Mouse (Mus musculus) limb, embryonic 12.5 days (tissue): ENCODE results near the gene B3gntl1. TPM values are rescaled to one million over a fixed set of nuclear protein-coding genes. Genes with fewer than 3 reads are reported as not detected.

Experiments
- ATAC-seq: fragments of 200-750 bp; cut with Nextera tagmentation; 2 replicates; pipeline ENCODE4 v1.8.0; 2017; ENCODE audit warnings: low read depth, moderate TSS enrichment; ENCODE audit not compliant: insufficient number of reproducible peaks, insufficient read depth, low FRiP score, low TSS enrichment
- H3K27ac ChIP-seq: fragments of 300-500 bp; sonication (generic); 2 replicates; pipeline ENCODE4 v1.5.1; 2016; ENCODE audit warnings: mild to moderate bottlenecking, moderate library complexity
- H3K27me3 ChIP-seq: fragments of 300-500 bp; sonication (generic); 2 replicates; pipeline ENCODE4 v1.6.1; 2016; ENCODE audit warnings: mild to moderate bottlenecking, moderate library complexity
- H3K36me3 ChIP-seq: fragments of 300-500 bp; sonication (generic); 2 replicates; pipeline ENCODE4 v1.6.1; 2016; ENCODE audit warnings: mild to moderate bottlenecking, moderate library complexity
- H3K4me1 ChIP-seq: fragments of 300-500 bp; sonication (generic); replicated peaks from 2 replicates; pipeline ENCODE4 v1.6.1; 2016
- H3K4me2 ChIP-seq: fragments of 300-500 bp; sonication (generic); 2 replicates; pipeline ENCODE4 v1.6.1; 2016; ENCODE audit warnings: mild to moderate bottlenecking, moderate library complexity
- H3K4me3 ChIP-seq: fragments of 300-500 bp; sonication (generic); replicated peaks from 2 replicates; pipeline ENCODE4 v1.5.1; 2016; ENCODE audit warnings: mild to moderate bottlenecking
- H3K9ac ChIP-seq: fragments of 300-500 bp; sonication (generic); replicated peaks from 2 replicates; pipeline ENCODE4 v1.6.1; 2016; ENCODE audit warnings: mild to moderate bottlenecking, moderate library complexity
- H3K9me3 ChIP-seq: fragments of 300-500 bp; sonication (generic); 2 replicates; pipeline ENCODE4 v1.6.1; 2016; ENCODE audit warnings: mild to moderate bottlenecking, moderate library complexity
- WGBS: fragments of 180-500 bp; shearing (Covaris S2); methylation state at CpG from one replicate; pipeline ENCODE4 v1.1.7; 2016; 5-methylcytosine and 5-hydroxymethylcytosine counted together
- polyA plus RNA-seq: library from polyadenylated mRNA; unstranded; fragments of >200 nt; fragmentation: Nextera tagmentation; extraction: Ambion mirVana; gene quantifications from 2 replicates; pipeline ENCODE4 v1.2.1, GENCODE M21; 2016

The B3gntl1 gene
- polyA plus RNA-seq, 1 experiment from 2014 or later: 8.2 TPM

DNA sequence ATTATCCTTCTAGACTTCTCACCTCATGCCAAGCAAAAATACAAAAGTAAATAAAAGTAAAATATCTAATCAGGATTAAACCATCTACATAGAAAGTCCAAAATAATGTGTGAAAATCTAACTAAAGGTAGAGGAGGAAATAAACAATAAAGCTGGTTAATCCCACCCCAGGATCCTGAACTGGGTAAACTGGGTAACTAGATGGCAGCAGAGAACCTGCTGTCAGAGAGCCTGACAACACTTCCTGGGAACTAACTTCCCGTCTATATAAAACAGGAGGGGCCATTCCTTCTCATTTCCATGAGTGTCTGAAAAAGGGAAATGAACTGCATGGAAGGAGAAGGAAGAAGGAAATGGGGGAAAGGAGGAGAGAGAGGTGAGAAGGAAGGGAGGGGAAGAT lies 14.8 kb downstream of the B3gntl1 start:
- Histone ChIP-seq H3K4me3 (no peak overlapping the region), H3K4me1 (no peaks in the 10 kb centered on the region), H3K9ac (no peak overlapping the region), H3K4me2 (no peak overlapping the region), H3K36me3 (peaks cover 9% of the 10 kb centered on the region; the same call in 1 of the 2 replicates), H3K9me3 (no peaks in the 10 kb centered on the region), H3K27me3 (no peaks in the 10 kb centered on the region), H3K27ac (no peak overlapping the region)
- WGBS: 42% methylated on average over 1 of the region's 1 CpGs
- no peak for ATAC-seq

DNA sequence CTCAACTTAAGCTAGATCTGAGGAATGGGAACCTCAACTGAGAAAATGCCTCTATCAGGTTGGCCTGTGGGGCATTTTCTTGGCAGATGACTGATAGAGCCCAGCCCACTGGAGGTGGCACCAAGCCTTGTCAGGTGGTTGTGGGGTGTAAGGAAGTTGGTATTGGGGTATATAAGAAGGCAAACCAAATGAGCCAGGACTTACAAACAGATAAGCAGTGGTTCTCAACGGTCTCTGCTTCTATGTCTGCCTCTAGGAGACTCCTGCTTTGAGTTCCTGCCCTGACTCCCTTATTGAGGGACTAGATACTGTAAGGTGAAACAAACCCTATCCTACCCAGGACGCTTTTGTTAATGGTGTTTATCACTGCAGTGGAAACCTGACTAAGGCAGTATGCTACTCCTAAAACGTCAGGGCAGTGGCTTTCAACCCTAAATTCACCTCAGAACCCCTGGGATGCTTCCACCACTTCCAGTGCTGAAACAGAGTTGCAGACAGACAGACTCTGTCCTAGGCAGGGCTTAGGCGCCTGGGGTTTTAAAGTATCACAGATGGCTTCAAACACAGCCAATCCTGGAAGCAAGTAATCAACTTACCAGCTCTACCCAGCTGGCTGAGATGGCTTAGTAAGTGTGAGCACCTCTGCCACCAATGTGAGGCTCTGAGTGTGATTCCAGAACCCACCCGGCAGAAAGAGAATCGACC lies 17.0 kb downstream of the B3gntl1 start:
- Histone ChIP-seq H3K4me1 (no peaks in the 10 kb centered on the region), H3K4me2 (no peak overlapping the region), H3K9me3 (no peaks in the 10 kb centered on the region), H3K4me3 (no peak overlapping the region), H3K27ac (no peak overlapping the region), H3K36me3 (peaks cover 5% of the 10 kb centered on the region; the same call in 1 of the 2 replicates), H3K27me3 (no peaks in the 10 kb centered on the region), H3K9ac (no peak overlapping the region)
- 77% methylated on average over 6 of the region's 6 CpGs for WGBS
- no peak for ATAC-seq

DNA sequence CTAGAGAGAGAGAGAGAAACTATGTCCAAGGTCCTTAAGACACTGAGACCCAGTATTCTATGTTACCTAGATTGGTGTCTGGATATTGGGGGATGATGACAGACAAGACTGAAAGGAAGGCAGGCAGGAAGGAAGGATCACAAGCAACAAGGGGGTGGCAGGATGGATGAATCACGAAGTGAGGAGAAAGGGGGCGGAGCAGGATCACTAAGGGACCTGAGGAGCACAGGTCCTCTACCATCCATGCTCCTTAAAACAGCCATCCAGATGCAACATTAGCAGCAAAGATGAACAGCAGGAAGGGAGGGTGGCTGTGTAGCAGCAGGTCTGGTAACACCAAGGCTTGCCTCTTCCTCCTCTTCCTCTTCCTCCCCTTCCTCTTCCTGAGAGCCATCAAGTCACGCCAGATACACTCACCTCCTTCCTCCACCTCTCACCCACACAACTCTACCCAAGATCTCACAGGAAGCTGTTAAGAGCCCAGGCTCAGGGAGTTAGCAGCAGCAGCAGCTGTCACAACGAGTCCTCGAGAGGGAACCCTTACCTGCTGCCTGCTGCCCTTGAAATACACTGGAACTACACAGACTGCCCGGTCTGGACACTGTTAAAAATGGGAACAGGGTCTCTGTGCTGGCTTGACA lies 17.7 kb downstream of the B3gntl1 start:
- no peaks in the 10 kb centered on the region for H3K9me3 ChIP-seq
- no peaks in the 10 kb centered on the region for H3K27me3 ChIP-seq
- 77% methylated on average over 6 of the region's 6 CpGs for WGBS
- H3K36me3 ChIP-seq: peaks cover 11% of the 10 kb centered on the region; the same call in 1 of the 2 replicates
- no peak overlapping the region for H3K4me3 ChIP-seq
- H3K4me1 ChIP-seq: no peaks in the 10 kb centered on the region
- no peak overlapping the region for H3K27ac ChIP-seq
- no peak overlapping the region for H3K9ac ChIP-seq
- H3K4me2 ChIP-seq: no peak overlapping the region
- ATAC-seq: no peak

DNA sequence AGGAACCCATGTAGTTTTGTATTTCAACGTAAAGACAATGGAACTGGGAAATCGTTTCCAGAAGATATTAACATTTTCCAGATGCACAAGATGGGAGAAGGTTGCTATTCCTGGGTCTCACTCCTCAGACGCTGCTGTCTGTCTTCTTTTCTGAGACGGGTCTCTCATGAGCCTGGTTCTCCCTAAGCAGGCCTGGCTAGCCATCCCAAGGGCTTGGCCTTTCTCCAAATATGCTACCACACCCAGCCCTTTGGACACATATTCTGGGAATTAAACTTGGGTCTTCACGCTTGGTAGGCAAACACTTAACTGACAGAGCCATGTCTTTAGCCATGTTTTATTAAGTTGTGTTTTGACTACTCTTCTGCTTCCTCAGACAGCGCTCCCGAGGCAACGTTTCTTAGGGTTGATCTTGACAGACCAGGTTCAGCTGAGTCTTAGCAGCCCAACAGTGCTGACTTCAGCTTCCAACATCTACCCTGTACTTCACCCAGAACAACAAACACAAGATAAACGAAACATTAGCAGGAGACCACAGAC lies 18.5 kb downstream of the B3gntl1 start:
- 79% methylated on average over 9 of the region's 9 CpGs for WGBS
- H3K4me2 ChIP-seq: no peak overlapping the region
- no peak overlapping the region for H3K27ac ChIP-seq
- H3K27me3 ChIP-seq: no peaks in the 10 kb centered on the region
- H3K9me3 ChIP-seq: no peaks in the 10 kb centered on the region
- H3K36me3 ChIP-seq: peaks cover 16% of the 10 kb centered on the region; the same call in 1 of the 2 replicates
- ATAC-seq: no peak
- no peak overlapping the region for H3K4me3 ChIP-seq
- H3K4me1 ChIP-seq: no peaks in the 10 kb centered on the region
- H3K9ac ChIP-seq: no peak overlapping the region

DNA sequence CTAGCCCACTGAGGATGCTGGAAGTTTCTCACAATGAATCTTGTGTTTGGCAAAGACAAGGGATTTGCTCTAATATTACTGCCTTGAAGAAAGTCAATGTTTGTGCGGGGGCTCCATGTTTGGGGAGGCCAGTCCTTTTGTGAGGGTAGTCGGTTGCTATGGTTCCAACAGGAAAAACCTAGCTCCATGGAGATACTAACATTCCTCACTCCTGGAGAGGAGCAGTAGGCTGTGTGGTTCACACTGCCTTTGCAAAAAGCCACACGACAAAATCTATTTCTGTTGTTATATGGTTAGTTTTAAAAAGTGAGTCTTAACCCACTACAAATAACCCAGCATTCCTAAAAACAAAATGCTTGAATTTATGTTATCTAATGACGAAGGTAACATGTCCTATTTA lies 19.3 kb downstream of the B3gntl1 start:
- peaks cover 20% of the 10 kb centered on the region; the same call in 1 of the 2 replicates for H3K36me3 ChIP-seq
- H3K9me3 ChIP-seq: no peaks in the 10 kb centered on the region
- no peak overlapping the region for H3K4me2 ChIP-seq
- no peaks in the 10 kb centered on the region for H3K4me1 ChIP-seq
- H3K27ac ChIP-seq: no peak overlapping the region
- H3K4me3 ChIP-seq: no peak overlapping the region
- WGBS: 87% methylated on average over 4 of the region's 4 CpGs
- H3K27me3 ChIP-seq: no peaks in the 10 kb centered on the region
- no peak overlapping the region for H3K9ac ChIP-seq
- no peak for ATAC-seq

DNA sequence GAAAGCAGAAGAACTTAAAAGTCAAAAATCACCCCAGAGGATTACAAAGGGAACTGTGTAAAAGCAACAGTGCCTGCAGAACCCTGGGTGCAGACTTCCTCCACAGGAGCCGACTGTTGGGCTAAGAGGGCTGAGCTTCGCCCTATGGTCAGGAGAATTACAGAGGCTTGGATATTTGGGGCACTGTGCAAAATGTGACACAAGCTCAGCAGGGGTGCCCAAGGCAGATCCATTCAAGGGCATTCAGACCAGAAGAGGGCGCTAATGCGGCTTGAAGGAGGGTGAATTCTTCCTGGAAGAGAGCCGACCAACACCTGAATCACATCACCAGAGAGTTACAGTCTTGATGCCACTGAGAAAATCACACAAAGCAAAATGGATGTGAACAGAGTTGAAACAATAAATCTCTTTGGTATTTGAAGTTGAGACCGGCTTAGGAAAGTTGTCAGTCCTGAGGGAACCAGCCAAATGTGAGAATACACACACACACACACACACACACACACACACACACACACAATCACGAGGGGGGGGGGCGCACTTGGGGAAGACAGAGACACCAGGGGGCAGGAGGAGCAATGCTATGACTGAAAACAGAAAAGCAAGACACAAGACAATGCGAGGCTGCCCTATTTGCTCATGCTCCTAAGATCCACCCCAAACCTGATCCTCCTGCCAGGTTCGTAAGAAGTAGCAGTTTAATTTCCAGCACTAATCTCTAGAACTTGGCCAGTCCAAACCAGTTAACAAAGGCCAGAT lies 20.2 kb downstream of the B3gntl1 start:
- H3K4me2 ChIP-seq: no peak overlapping the region
- H3K27ac ChIP-seq: no peak overlapping the region
- 59% methylated on average over 10 of the region's 10 CpGs for WGBS
- H3K27me3 ChIP-seq: no peaks in the 10 kb centered on the region
- H3K4me3 ChIP-seq: no peak overlapping the region
- H3K36me3 ChIP-seq: peaks cover 21% of the 10 kb centered on the region; the same call in 1 of the 2 replicates
- H3K4me1 ChIP-seq: no peaks in the 10 kb centered on the region
- H3K9me3 ChIP-seq: no peaks in the 10 kb centered on the region
- no peak for ATAC-seq
- H3K9ac ChIP-seq: no peak overlapping the region

DNA sequence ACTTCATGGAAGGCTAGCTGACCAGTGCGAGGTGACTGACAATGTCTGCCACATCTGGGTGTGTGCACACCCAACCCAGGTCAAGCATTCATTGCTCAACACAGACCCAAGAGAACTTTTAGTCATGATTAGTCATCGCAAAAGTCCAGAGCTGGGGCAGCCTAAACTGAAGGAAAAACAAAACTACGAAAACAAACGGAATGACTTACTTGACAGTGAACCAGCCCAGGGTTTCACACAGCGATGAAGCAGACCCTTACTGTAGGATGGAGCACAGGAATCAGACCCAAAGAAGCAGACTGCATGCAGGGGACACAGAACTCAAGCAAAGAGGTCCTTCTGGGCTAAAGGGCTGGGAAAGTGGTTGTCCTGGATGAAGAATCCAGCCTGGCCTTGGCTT lies 21.0 kb downstream of the B3gntl1 start:
- H3K36me3 ChIP-seq: peaks cover 21% of the 10 kb centered on the region; the same call in 1 of the 2 replicates
- no peak for ATAC-seq
- no peak overlapping the region for H3K4me2 ChIP-seq
- no peaks in the 10 kb centered on the region for H3K9me3 ChIP-seq
- WGBS: 93% methylated on average over 5 of the region's 5 CpGs
- H3K27me3 ChIP-seq: no peaks in the 10 kb centered on the region
- H3K4me3 ChIP-seq: no peak overlapping the region
- no peaks in the 10 kb centered on the region for H3K4me1 ChIP-seq
- H3K9ac ChIP-seq: no peak overlapping the region
- no peak overlapping the region for H3K27ac ChIP-seq

DNA sequence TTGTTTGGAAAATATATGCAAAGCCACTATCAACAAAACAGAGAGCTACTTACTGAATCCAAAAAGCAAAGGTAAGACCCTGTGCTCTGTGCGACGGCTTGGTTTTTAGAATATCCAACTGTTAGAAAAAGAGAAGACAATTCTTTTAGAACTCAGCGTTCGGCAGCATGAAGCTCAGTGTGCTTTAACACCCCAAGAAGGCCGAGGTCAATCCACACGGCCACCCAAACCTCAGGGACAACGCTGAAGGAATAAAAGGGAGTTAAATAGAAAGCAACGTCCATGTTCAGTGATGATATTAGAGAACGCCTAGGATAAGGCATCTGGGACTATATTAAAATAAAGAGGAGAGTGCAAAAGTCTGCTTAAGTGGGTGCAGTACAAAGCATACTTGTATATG lies 21.4 kb downstream of the B3gntl1 start:
- Histone ChIP-seq H3K27me3 (no peaks in the 10 kb centered on the region), H3K27ac (no peak overlapping the region), H3K9me3 (no peaks in the 10 kb centered on the region), H3K4me2 (no peak overlapping the region), H3K36me3 (peaks cover 21% of the 10 kb centered on the region; the same call in 1 of the 2 replicates), H3K4me3 (no peak overlapping the region), H3K4me1 (no peaks in the 10 kb centered on the region), H3K9ac (no peak overlapping the region)
- no peak for ATAC-seq
- 90% methylated on average over 9 of the region's 9 CpGs for WGBS

DNA sequence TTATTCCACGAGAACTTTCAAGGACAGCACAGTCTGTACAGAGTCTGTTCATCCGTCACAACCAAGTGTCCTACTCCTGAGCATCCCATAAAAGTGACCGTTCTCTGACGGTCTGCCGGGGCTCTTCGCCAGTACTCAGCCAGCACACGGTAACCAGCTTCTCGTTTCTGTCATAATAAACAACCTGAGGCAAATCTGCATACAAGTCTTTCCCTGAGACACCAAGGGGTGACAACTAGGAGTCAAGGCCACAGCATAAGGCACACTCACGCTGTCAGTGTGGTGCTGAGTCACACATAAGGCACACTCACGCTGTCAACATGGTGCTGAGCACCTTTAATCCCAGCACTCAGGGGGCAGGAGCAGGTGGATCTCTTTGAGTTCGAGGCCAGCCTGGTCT lies 22.3 kb downstream of the B3gntl1 start:
- no peak for ATAC-seq

DNA sequence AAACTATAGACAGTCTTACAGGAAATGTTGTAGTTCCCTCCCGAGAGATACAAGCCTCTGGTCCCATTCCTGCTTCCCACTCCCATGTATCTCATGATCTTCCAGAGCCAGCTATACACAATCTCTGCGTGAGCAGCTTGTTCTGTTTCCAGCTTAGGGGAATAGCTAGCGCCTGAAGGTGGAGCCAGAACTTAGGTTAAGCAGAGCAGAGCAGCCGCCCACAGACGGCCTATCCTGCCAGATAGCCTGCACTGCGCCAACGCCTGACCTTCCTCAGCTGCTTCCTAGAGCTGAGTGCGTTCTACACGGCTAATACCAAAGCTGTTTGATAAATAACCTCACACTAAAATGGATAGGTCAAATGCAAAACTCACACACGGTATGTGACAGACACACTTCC lies 23.1 kb downstream of the B3gntl1 start:
- 78% methylated on average over 10 of the region's 10 CpGs for WGBS
- ATAC-seq: no peak
- Histone ChIP-seq H3K27ac (no peak overlapping the region), H3K4me3 (no peak overlapping the region), H3K9me3 (no peaks in the 10 kb centered on the region), H3K4me1 (no peaks in the 10 kb centered on the region), H3K9ac (no peak overlapping the region), H3K36me3 (peaks cover 21% of the 10 kb centered on the region; the same call in 1 of the 2 replicates), H3K27me3 (no peaks in the 10 kb centered on the region), H3K4me2 (no peak overlapping the region)

More for the DNA sequence above, 22.3 kb downstream of the B3gntl1 start:
- no peaks in the 10 kb centered on the region for H3K4me1 ChIP-seq
- H3K4me2 ChIP-seq: no peak overlapping the region
- no peak overlapping the region for H3K9ac ChIP-seq
- peaks cover 21% of the 10 kb centered on the region; the same call in 1 of the 2 replicates for H3K36me3 ChIP-seq
- no peak overlapping the region for H3K27ac ChIP-seq
- H3K27me3 ChIP-seq: no peaks in the 10 kb centered on the region
- no peak overlapping the region for H3K4me3 ChIP-seq
- 90% methylated on average over 11 of the region's 11 CpGs for WGBS
- no peaks in the 10 kb centered on the region for H3K9me3 ChIP-seq

DNA sequence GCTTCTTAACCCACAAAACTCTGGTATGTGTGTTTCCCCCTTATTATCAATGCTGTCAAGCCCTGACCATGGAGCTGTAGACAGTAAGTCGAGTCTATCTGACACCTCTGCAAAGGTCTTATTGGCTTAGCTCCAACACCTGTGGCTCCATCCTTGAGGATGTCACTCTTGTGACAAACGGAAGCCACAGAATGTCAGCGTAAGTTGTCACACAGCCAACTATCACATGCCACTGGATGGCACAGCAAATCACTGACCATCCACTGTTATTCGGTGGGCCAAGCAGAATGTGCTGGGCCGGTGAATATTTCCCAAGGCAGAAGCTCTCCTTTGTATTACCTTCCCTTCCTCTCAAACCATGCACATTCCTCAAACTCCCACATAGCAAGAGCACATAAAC lies 24.8 kb downstream of the B3gntl1 start:
- ATAC-seq: no peak
- Histone ChIP-seq H3K9ac (no peak overlapping the region), H3K4me2 (no peak overlapping the region), H3K36me3 (peaks cover 28% of the 10 kb centered on the region; the same call in 1 of the 2 replicates), H3K4me1 (no peaks in the 10 kb centered on the region), H3K27me3 (no peaks in the 10 kb centered on the region), H3K9me3 (no peaks in the 10 kb centered on the region), H3K4me3 (no peak overlapping the region), H3K27ac (no peak overlapping the region)
- WGBS: 91% methylated on average over 5 of the region's 5 CpGs
